Mouse (Mus musculus) cerebellum, adult 2 months (tissue): ENCODE data around the gene Gm1043.

Experiments
- CTCF ChIP-seq: fragments of 200-500 bp; IDR thresholded peaks from 2 replicates; pipeline ENCODE4 v1.5.1; 2011; ENCODE audit warnings: low read depth, mild to moderate bottlenecking, control low read depth, low read length, moderate library complexity, borderline replicate concordance; ENCODE audit not compliant: insufficient read depth
- POLR2A ChIP-seq: fragments of 200-500 bp; IDR thresholded peaks from 2 replicates; pipeline ENCODE4 v1.6.1; 2011; ENCODE audit warnings: low read length, control low read depth, borderline replicate concordance; ENCODE audit not compliant: insufficient read depth

GRCm38 (mm10) chr5:37066703-37067568 lies 18.2 kb upstream of the Gm1043 start:
- TF ChIP-seq CTCF (no peak), POLR2A (no peak)
